Mouse (Mus musculus) monocyte, adult 2 months (primary cell): ENCODE measurements at regions not wholly inside any gene's neighbourhood (a gene's known extent, or its start where the extent isn't known, plus 50 kb on each side); places are given as distances from the start of the nearest gene placed in this dataset.
"Not testable (repeated sequence)": the region's sequence is repeated elsewhere in the genome, so short reads cannot be mapped to it uniquely, and the experiment has no call there.

Experiments
- DNase-seq, 2 experiments: peaks; one replicate each; pipeline ENCODE4 v3.0.0; 2022; ENCODE audit warnings: low spot score in 2 of 2, low read depth in 1 of 2

DNA sequence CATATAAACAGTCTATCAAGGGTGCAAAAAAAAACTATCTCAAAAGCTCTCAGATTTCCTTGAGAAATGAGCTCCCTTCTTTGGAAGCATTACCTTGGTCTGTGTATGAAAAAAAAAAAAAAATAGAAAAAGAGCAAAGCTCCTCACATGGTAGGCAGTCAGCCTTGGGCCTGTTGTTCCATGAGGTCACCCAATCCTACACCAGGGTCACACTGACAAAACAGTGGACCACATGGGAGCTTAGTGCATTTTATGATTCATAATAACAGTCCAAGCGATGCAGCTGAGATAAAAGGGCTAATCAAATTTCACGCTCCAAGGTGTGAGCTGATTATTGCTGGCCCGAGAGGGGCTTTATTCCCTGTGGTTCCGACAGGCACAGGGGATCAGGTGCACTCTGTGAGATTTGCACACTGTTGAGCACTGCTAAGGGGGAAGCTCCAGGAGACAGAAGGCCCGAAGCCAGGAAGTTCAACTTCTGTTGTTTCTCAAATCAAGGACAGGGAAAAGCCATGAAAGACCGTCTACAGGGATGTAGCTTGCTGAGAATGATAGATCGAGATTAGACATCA lies 352.1 kb upstream of the Gm6657 start:
- DNase-seq, result no peak

GRCm38 (mm10) chr12:77852595-77853577 lies 341.2 kb upstream of the Gm6657 start:
- no peak for DNase-seq

GRCm38 (mm10) chr12:77854281-77855075 lies 339.6 kb upstream of the Gm6657 start:
- no peak for DNase-seq

DNA sequence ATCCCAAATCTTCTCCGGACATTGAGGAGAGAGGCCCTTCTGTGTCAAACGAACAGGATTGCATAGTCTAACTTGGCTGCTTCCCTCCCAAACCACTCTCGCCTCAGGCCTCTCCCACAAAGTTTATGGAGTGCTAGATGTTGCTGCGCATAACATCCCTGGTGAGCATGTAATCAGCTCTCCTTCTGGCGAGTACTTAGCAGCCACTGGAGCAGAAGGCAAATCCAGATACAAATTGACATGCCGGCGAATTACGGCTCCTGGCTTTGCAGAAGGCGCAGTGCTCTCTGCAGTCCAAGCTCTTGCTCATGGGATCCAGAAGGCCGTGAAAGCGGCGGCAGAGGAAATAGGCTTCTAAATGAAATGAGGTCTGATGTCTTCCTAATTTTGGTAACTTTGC lies 338.2 kb upstream of the Gm6657 start:
- no peak for DNase-seq

- no peak for DNase-seq
Measured at GRCm38 (mm10) chr12:77857281-77857680, 336.8 kb upstream of the Gm6657 start.

DNA sequence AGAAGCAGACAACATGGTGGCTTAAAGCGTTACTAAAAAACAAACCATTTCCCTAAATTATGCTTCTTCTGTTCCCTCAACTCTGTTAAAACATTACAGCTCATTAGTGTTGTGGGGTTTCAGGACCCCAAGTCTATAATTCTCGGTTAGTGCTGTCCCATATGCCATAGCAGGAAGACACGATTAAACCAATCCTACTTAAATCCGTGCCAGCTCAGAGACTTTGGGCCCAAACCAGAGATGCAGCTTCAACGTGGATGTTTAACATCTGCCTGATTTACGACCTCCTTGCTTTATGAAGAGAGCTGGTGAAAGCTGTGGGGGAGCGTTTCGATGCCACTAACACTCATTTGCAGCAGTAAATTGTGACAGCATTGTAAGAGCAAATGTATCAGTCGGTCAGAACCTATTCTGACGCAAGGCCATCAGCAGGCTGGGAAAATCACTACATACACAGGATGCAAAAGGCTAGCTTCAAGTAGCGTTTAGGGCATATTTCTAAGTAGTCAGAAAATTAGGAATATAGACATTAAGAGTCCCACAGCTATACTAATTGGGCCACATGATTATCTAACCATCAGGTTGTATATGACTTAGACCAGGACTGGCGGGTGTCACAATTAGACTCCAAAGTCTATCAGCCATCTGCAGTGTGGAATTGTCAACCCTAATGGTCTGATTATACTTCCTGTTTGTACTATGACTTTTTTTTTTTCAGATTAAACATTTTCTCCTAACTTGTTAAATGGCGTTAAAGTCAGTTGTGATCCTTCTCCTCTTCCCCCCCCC lies 333.1 kb upstream of the Gm6657 start:
- no peak for DNase-seq

GRCm38 (mm10) chr12:77867947-77868495 lies 326.0 kb upstream of the Gm6657 start:
- no peak for DNase-seq

DNA sequence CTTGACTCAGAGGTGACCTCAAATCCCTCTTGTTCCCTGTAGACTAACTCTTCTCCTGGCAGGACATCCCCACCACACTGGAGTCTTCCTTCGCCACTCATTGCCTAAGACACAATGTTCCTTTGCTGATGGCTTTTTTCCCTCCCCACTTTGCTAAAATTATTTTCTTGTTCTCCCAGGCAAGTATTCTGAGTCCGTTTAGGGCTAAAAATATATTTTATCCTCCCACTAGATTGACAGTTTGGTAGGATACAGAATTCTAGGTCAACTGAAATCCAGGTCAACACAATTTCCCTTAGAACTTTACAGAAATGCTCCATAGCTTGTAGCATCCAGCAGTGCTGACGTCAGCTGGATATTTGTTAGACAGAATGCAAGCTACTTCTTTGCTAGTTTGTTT lies 324.7 kb upstream of the Gm6657 start:
- no peak for DNase-seq

- no peak for DNase-seq
Measured at GRCm38 (mm10) chr12:77887335-77887734, 306.7 kb upstream of the Gm6657 start.

- DNase-seq, result no peak
Measured at GRCm38 (mm10) chr12:77891452-77891851, 302.6 kb upstream of the Gm6657 start.

- DNase-seq, result no peak
Measured at GRCm38 (mm10) chr12:77894238-77894637, 299.8 kb upstream of the Gm6657 start.

- DNase-seq, result no peak
Measured at GRCm38 (mm10) chr12:77895508-77895907, 298.5 kb upstream of the Gm6657 start.

GRCm38 (mm10) chr12:77898974-77899373 lies 295.1 kb upstream of the Gm6657 start:
- not testable (repeated sequence) for DNase-seq

- no peak for DNase-seq
Measured at GRCm38 (mm10) chr12:77901254-77901653, 292.8 kb upstream of the Gm6657 start.

DNA sequence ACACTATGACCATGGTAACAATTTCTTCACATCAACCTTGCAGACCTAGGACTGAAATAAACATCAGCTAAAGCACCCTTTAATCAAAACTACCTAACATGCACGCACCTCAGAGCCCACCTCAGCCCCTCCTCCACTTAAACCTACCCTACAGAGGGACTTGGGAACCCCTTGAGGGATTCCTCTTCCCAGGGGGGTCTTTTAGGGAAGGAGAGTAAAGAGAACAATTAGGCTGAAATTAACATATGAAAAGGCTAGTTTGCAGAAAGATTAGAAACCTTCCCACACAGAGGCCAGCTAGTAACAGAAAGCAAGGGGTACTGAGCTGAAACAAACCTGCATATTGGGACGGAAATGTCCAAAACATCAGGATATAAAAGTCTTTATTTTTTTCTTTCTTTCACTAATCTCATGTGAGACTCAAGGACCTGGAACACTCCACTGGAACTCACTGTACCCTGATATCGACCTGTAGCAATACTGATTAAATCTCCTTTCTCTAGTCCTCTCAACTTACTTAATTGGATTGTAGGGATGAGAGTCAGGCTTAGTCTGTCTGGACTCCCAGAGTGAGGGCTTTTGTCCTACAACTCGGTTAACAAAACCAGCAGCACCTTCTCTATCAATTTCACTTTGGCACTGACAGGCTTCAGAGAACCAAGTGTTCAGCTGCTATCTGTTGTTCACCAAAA lies 281.0 kb upstream of the Gm6657 start:
- no peak for DNase-seq

DNA sequence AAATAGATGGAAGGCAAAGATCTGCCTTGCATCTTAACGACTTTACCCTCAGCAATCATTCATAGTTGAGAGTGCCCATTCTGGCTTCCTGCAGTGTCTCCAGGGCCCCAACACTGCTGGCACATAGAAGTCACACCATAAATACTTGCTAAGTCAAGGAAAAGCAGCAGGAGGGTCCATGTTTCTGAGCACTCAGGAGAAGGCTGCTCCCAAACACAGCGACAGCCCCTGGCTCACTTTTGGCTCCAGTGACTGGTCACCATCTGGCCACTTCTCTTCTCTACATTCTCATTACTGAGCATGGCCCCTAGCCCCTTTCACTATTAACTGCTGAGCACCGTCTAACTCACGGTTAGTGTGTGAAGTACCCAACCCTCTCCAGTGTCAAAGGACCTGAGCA lies 265.3 kb upstream of the Gm6657 start:
- no peak for DNase-seq

DNA sequence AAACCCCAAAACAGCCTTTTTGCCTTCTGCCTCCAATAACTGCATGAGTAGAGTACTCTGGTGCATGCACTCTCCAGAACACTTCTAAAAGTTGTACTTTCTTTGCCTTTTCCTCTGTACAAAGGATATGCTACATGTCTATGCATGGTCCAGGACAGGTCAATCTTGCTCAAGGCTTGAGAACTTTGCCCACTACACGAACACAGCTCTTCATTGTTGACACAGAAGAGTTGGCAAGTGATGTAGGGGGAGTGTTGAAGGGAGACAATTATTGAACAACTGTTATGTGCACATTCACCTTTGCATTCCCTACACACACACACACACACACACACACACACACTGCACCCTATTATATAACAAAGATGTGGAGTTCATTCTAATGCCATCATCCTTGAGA lies 264.5 kb upstream of the Gm6657 start:
- no peak for DNase-seq

GRCm38 (mm10) chr12:77943960-77944359 lies 250.1 kb upstream of the Gm6657 start:
- DNase-seq, result no peak

DNA sequence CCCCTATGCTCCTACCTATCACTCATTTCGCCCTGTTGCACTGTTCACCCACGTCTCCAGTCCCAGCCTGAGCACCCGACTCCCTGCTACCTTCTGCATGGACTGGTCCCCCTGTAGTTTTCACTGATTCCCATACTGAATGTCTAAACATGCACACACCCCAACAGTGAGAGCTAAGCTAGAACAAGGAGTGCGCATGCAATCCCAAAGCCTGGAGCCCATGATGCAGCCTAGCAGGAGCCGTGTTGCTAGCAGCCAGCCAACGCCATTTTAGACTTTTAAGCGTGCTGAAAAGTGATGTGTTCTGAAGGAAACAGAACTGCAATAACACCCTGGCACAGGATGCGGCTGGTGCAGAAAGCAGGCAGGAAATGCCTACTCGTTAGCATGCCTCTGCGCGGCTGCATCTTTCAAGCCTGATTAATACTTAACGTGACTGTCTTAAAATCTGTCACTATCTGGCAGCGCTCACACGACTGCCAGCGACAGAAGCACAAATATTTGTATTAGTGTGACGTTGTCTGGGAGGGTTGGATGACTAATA lies 244.5 kb upstream of the Gm6657 start:
- no peak for DNase-seq

- no peak for DNase-seq
Measured at GRCm38 (mm10) chr12:77952492-77952891, 241.6 kb upstream of the Gm6657 start.
